Comparison of ENCODE assay signal across 10 mouse cellular contexts in the genomic region with DNA sequence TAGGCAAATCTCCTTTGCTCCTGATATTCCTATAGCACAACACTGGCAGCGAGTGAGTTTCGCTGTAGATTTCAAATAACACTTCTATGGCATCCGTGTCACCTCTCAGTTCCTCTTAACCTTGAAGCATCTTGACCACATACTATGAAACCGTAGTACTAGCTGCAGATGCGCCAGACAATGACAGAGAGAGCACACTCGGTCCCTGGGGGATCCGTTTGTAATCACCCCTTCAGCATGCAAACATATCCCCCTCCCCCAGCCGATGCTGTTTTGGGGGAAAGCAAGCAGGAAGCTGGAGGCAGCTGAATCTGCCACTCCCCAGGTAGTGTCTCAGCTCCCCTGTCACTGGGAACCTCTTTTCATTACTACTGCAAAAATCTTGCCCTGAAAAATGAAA. TPM values are rescaled to one million over a fixed set of nuclear protein-coding genes. Genes with fewer than 3 reads are reported as not detected.
DNase-seq lines count a peak whose midpoint lies in the region; ATAC-seq and TF ChIP-seq lines count a peak whose summit lies in the region.
"Had no signal": no experiment of that assay in that cellular context is flagged by ENCODE, and none has a peak within 500 bp of the region (broad histone marks: within the 10 kb centered on the region; RNA-seq: fewer than 3 reads in every experiment).

No protein-coding gene starts in this region.

- 5% methylated on average over 8 of the region's 8 CpGs for WGBS in cerebellum, adult 2 months
- WGBS in hindbrain, embryonic 11.5 days = 50% methylated on average over 8 of the region's 8 CpGs
- WGBS in neural tube, embryonic 13.5 days = 39% methylated on average over 8 of the region's 8 CpGs
- WGBS in limb, embryonic 10.5 days = 59% methylated on average over 8 of the region's 8 CpGs

- peaks cover 5% of the 10 kb centered on the region for H3K4me1 ChIP-seq in cerebellum, adult 2 months (ENCODE audit: control insufficient read depth, insufficient read depth, low read length)
- no peaks in the 10 kb centered on the region for H3K4me1 ChIP-seq in hindbrain, embryonic 11.5 days (replicated peaks; ENCODE audit: control insufficient read depth, insufficient read depth, low read length)
- peaks cover 31% of the 10 kb centered on the region for H3K4me1 ChIP-seq in neural tube, embryonic 13.5 days (replicated peaks)
- peaks cover 7% of the 10 kb centered on the region for H3K4me1 ChIP-seq in limb, embryonic 10.5 days

- H3K27ac ChIP-seq in cerebellum, adult 2 months (ENCODE audit: insufficient read depth, low read length) = peak overlapping the region; percentile 95
- no peak overlapping the region for H3K27ac ChIP-seq in hindbrain, embryonic 11.5 days (ENCODE audit: low read depth, low read length)
- H3K27ac ChIP-seq in neural tube, embryonic 13.5 days (replicated peaks) = peak overlapping the region; percentile 83
- H3K27ac ChIP-seq in limb, embryonic 10.5 days = no peak overlapping the region

- no peak; the same call in 1 of the 2 replicates for TF ChIP-seq POLR2A in cerebellum, adult 2 months (IDR thresholded peaks at IDR 0.05; ENCODE audit: borderline replicate concordance, insufficient read depth, low read length)

- H3K36me3 ChIP-seq in hindbrain, embryonic 11.5 days (ENCODE audit: control insufficient read depth, insufficient read depth, low read length) = no peaks in the 10 kb centered on the region
- peaks cover 7% of the 10 kb centered on the region; the same call in 1 of the 2 replicates for H3K36me3 ChIP-seq in neural tube, embryonic 13.5 days
- H3K36me3 ChIP-seq in limb, embryonic 10.5 days = no peaks in the 10 kb centered on the region

- no peak for ATAC-seq in hindbrain, embryonic 11.5 days (ENCODE audit: low FRiP score)
- ATAC-seq in neural tube, embryonic 13.5 days (ENCODE audit: low read depth) = no peak

- TF ChIP-seq CTCF in cerebellum, adult 2 months (IDR thresholded peaks at IDR 0.05; ENCODE audit: borderline replicate concordance, insufficient read depth, low read depth, low read length) = no peak

- H3K9me3 ChIP-seq in hindbrain, embryonic 11.5 days (ENCODE audit: control insufficient read depth, low read length) = no peaks in the 10 kb centered on the region
- no peaks in the 10 kb centered on the region for H3K9me3 ChIP-seq in neural tube, embryonic 13.5 days
- H3K9me3 ChIP-seq in limb, embryonic 10.5 days (replicated peaks) = no peaks in the 10 kb centered on the region

- no peaks in the 10 kb centered on the region for H3K27me3 ChIP-seq in cerebellum, adult 2 months (ENCODE audit: control insufficient read depth, insufficient read depth, low read length)
- H3K27me3 ChIP-seq in hindbrain, embryonic 11.5 days (ENCODE audit: control insufficient read depth, insufficient read depth, low read length) = no peaks in the 10 kb centered on the region
- H3K27me3 ChIP-seq in neural tube, embryonic 13.5 days = no peaks in the 10 kb centered on the region
- H3K27me3 ChIP-seq in limb, embryonic 10.5 days (ENCODE audit: low read depth, poor library complexity, severe bottlenecking) = peaks cover 12% of the 10 kb centered on the region; the same call in 1 of the 2 replicates

- H3K4me3 ChIP-seq in cerebellum, adult 2 months (replicated peaks; ENCODE audit: insufficient read depth, low read depth, low read length) = peak overlapping the region; percentile 98
- peak overlapping the region; percentile 44 for H3K4me3 ChIP-seq in hindbrain, embryonic 11.5 days (ENCODE audit: low read depth, low read length)
- peak overlapping the region; percentile 56 for H3K4me3 ChIP-seq in neural tube, embryonic 13.5 days
- H3K4me3 ChIP-seq in limb, embryonic 10.5 days = no peak overlapping the region

- peak overlapping the region; percentile 54 for H3K4me2 ChIP-seq in hindbrain, embryonic 11.5 days (replicated peaks; ENCODE audit: low read depth, low read length)
- peak overlapping the region; percentile 69 for H3K4me2 ChIP-seq in neural tube, embryonic 13.5 days
- H3K4me2 ChIP-seq: lung, embryonic 14.5 days had no signal

- peak overlapping the region; percentile 23; the same call in 1 of the 2 replicates for H3K9ac ChIP-seq in hindbrain, embryonic 11.5 days (ENCODE audit: low read depth, low read length)
- peak overlapping the region; percentile 79 for H3K9ac ChIP-seq in neural tube, embryonic 13.5 days
- H3K9ac ChIP-seq: lung, embryonic 14.5 days had no signal

- intact Hi-C loops in heart, postnatal 10 days (cut with DNase I) = no loop called here
- intact Hi-C loops in heart, postnatal 36 days (cut with DNase I) = loop anchor here (1.0 kb wide), 1 partner anchor 32 kb away; no protein-coding TSS in a partner anchor
- intact Hi-C loops in gastrocnemius, postnatal 36 days (cut with DNase I) = no loop called here

- DNase-seq in heart, postnatal 10 days = peak; percentile 9 to 12
- no peak for DNase-seq in heart, postnatal 36 days
- DNase-seq in cerebellum, adult 2 months = peak; percentile 57 to 66
- DNase-seq in hindbrain, embryonic 11.5 days (ENCODE audit: low spot score) = peak; percentile 49
- DNase-seq in limb, embryonic 10.5 days (ENCODE audit: low spot score) = no peak
- DNase-seq in gastrocnemius, postnatal 36 days = no peak
- DNase-seq in urinary bladder, postnatal 36 days (ENCODE audit: low spot score in 2 of 2) = no peak
- DNase-seq: kidney, adult 8-10 months; lung, embryonic 14.5 days had no signal

RNA-seq across cellular contexts. Expression of a gene that starts 2.3 kb away (rescaled TPM):
- 10 to 100 TPM; 30.0 to 37.4 TPM for total RNA-seq in heart, postnatal 10 days (2021)
- total RNA-seq in heart, postnatal 36 days (2021) = 10 to 100 TPM; 36.0 to 36.2 TPM
- 157 and 167 TPM in 2 replicates for polyA plus RNA-seq in cerebellum, adult 2 months (2012; rRNA removed)
- 67.7 and 72.2 TPM in 2 replicates for polyA plus RNA-seq in hindbrain, embryonic 11.5 days (2014; fragmentation: Nextera tagmentation; extraction: Ambion mirVana)
- polyA plus RNA-seq in neural tube, embryonic 13.5 days (2015; fragmentation: Nextera tagmentation; extraction: Ambion mirVana) = 82.3 and 87.9 TPM in 2 replicates
- 0.51 and 0.72 TPM in 2 replicates for polyA plus RNA-seq in limb, embryonic 10.5 days (2016; fragmentation: Nextera tagmentation; extraction: Ambion mirVana)
- total RNA-seq in gastrocnemius, postnatal 36 days (2021) = 1 to 10 TPM in 1 of 2 experiments, under 1 TPM in 1; 0.69 to 1.7 TPM

Comparison
In these comparisons a context has a peak if more than half of its experiments do, and no peak if none do; other contexts are left out.
1. DNase-seq: peak in heart, postnatal 10 days (2 of 2), cerebellum, adult 2 months (2 of 2) and hindbrain, embryonic 11.5 days (single experiment); none in heart, postnatal 36 days (0 of 2), limb, embryonic 10.5 days (single experiment), gastrocnemius, postnatal 36 days (0 of 2) and urinary bladder, postnatal 36 days (0 of 2).
2. H3K27ac ChIP-seq: peak in cerebellum, adult 2 months (single experiment) and neural tube, embryonic 13.5 days (single experiment); none in hindbrain, embryonic 11.5 days (single experiment) and limb, embryonic 10.5 days (single experiment).
3. RNA of a gene that starts 2.3 kb away (polyA plus RNA-seq): 157 to 167 TPM in cerebellum, adult 2 months, 82.3 to 87.9 TPM in neural tube, embryonic 13.5 days and 67.7 to 72.2 TPM in hindbrain, embryonic 11.5 days; 0.51 to 0.72 TPM in limb, embryonic 10.5 days; every median in the first group is over 10 times any median in the second.